Mouse (Mus musculus) midbrain, embryonic 12.5 days (tissue): ENCODE data around the gene Anks1b. TPM values are rescaled to one million over a fixed set of nuclear protein-coding genes. Genes with fewer than 3 reads are reported as not detected.

ENCODE experiments used
- ATAC-seq: fragments of 200-750 bp; cut with Nextera tagmentation; 2 replicates; pipeline ENCODE4 v1.8.0; 2017; ENCODE audit warnings: low read depth, moderate TSS enrichment, moderate library complexity; ENCODE audit not compliant: low FRiP score
- H3K27ac ChIP-seq: fragments of 300-500 bp; sonication (generic); replicated peaks from 2 replicates; pipeline ENCODE4 v1.5.1; 2016; ENCODE audit warnings: mild to moderate bottlenecking
- H3K27me3 ChIP-seq: fragments of 300-500 bp; sonication (generic); 2 replicates; pipeline ENCODE4 v1.6.1; 2016; ENCODE audit warnings: mild to moderate bottlenecking
- H3K36me3 ChIP-seq: fragments of 300-500 bp; sonication (generic); 2 replicates; pipeline ENCODE4 v1.6.1; 2016
- H3K4me1 ChIP-seq: fragments of 300-500 bp; sonication (generic); 2 replicates; pipeline ENCODE4 v1.6.1; 2016
- H3K4me2 ChIP-seq: fragments of 300-500 bp; sonication (generic); replicated peaks from 2 replicates; pipeline ENCODE4 v1.6.1; 2016; ENCODE audit warnings: mild to moderate bottlenecking, moderate library complexity
- H3K4me3 ChIP-seq: fragments of 300-500 bp; sonication (generic); 2 replicates; pipeline ENCODE4 v1.5.1; 2016; ENCODE audit warnings: mild to moderate bottlenecking
- H3K9ac ChIP-seq: fragments of 300-500 bp; sonication (generic); replicated peaks from 2 replicates; pipeline ENCODE4 v1.6.1; 2016; ENCODE audit warnings: mild to moderate bottlenecking, moderate library complexity
- H3K9me3 ChIP-seq: fragments of 300-500 bp; sonication (generic); 2 replicates; pipeline ENCODE4 v1.6.1; 2016; ENCODE audit warnings: mild to moderate bottlenecking
- WGBS: fragments of 180-500 bp; shearing (Covaris S2); methylation state at CpG from one replicate; pipeline ENCODE4 v1.1.7; 2016; 5-methylcytosine and 5-hydroxymethylcytosine counted together
- polyA plus RNA-seq: library from polyadenylated mRNA; unstranded; fragments of >200 nt; fragmentation: Nextera tagmentation; extraction: Ambion mirVana; gene quantifications from 2 replicates; pipeline ENCODE4 v1.2.1, GENCODE M21; 2016

The Anks1b gene
- polyA plus RNA-seq, 1 experiment from 2014 or later = 11.9 TPM

- H3K4me1 ChIP-seq = no peaks in the 10 kb centered on the region
- no peak overlapping the region for H3K4me2 ChIP-seq
- no peaks in the 10 kb centered on the region for H3K36me3 ChIP-seq
- no peak overlapping the region for H3K9ac ChIP-seq
- H3K4me3 ChIP-seq = no peak overlapping the region
- WGBS = 76% methylated on average over 9 of the region's 9 CpGs
- no peak for ATAC-seq
- H3K9me3 ChIP-seq = no peaks in the 10 kb centered on the region
- no peaks in the 10 kb centered on the region for H3K27me3 ChIP-seq
- no peak overlapping the region for H3K27ac ChIP-seq
Measured at GRCm38 (mm10) chr10:90431974-90432373, 558.7 kb downstream of the Anks1b start.

GRCm38 (mm10) chr10:90432479-90432878 lies 559.2 kb downstream of the Anks1b start:
- ATAC-seq = no peak
- no peak overlapping the region for H3K9ac ChIP-seq
- H3K9me3 ChIP-seq = no peaks in the 10 kb centered on the region
- no peak overlapping the region for H3K4me3 ChIP-seq
- H3K36me3 ChIP-seq = no peaks in the 10 kb centered on the region
- WGBS = 72% methylated on average over 12 of the region's 12 CpGs
- H3K27me3 ChIP-seq = no peaks in the 10 kb centered on the region
- no peak overlapping the region for H3K27ac ChIP-seq
- H3K4me2 ChIP-seq = no peak overlapping the region
- no peaks in the 10 kb centered on the region for H3K4me1 ChIP-seq

GRCm38 (mm10) chr10:90441036-90441435 lies 567.7 kb downstream of the Anks1b start:
- Histone ChIP-seq H3K27me3 (no peaks in the 10 kb centered on the region), H3K4me1 (no peaks in the 10 kb centered on the region), H3K9ac (no peak overlapping the region), H3K36me3 (no peaks in the 10 kb centered on the region), H3K4me3 (no peak overlapping the region), H3K4me2 (no peak overlapping the region), H3K9me3 (no peaks in the 10 kb centered on the region), H3K27ac (no peak overlapping the region)
- WGBS = 89% methylated on average over 4 of the region's 4 CpGs
- ATAC-seq = no peak

- Histone ChIP-seq H3K36me3 (no peaks in the 10 kb centered on the region), H3K9ac (no peak overlapping the region), H3K4me3 (no peak overlapping the region), H3K27me3 (no peaks in the 10 kb centered on the region), H3K9me3 (no peaks in the 10 kb centered on the region), H3K4me2 (no peak overlapping the region), H3K27ac (no peak overlapping the region), H3K4me1 (no peaks in the 10 kb centered on the region)
- ATAC-seq = no peak
- WGBS = 63% methylated on average over 1 of the region's 1 CpGs
Measured at GRCm38 (mm10) chr10:90441656-90442055, 568.3 kb downstream of the Anks1b start.

GRCm38 (mm10) chr10:90464906-90465305 lies 591.6 kb downstream of the Anks1b start:
- Histone ChIP-seq H3K27ac (no peak overlapping the region), H3K36me3 (no peaks in the 10 kb centered on the region), H3K4me2 (no peak overlapping the region), H3K4me3 (no peak overlapping the region), H3K4me1 (no peaks in the 10 kb centered on the region), H3K9ac (no peak overlapping the region), H3K27me3 (peaks cover 39% of the 10 kb centered on the region), H3K9me3 (no peaks in the 10 kb centered on the region)
- ATAC-seq = no peak
- WGBS = 66% methylated on average over 2 of the region's 2 CpGs

GRCm38 (mm10) chr10:90465426-90465825 lies 592.1 kb downstream of the Anks1b start:
- H3K9ac ChIP-seq = no peak overlapping the region
- no peaks in the 10 kb centered on the region for H3K36me3 ChIP-seq
- WGBS = 86% methylated on average over 6 of the region's 6 CpGs
- no peak overlapping the region for H3K27ac ChIP-seq
- no peak overlapping the region for H3K4me3 ChIP-seq
- H3K4me1 ChIP-seq = no peaks in the 10 kb centered on the region
- H3K27me3 ChIP-seq = peaks cover 43% of the 10 kb centered on the region
- ATAC-seq = no peak
- H3K9me3 ChIP-seq = no peaks in the 10 kb centered on the region
- no peak overlapping the region for H3K4me2 ChIP-seq

- peaks cover 49% of the 10 kb centered on the region for H3K27me3 ChIP-seq
- no peaks in the 10 kb centered on the region for H3K36me3 ChIP-seq
- H3K27ac ChIP-seq = no peak overlapping the region
- whole genome bisulfite sequencing = 13% methylated on average over 1 of the region's 1 CpGs
- no peak overlapping the region for H3K4me3 ChIP-seq
- no peak overlapping the region for H3K9ac ChIP-seq
- ATAC-seq = no peak
- no peaks in the 10 kb centered on the region for H3K9me3 ChIP-seq
- no peak overlapping the region for H3K4me2 ChIP-seq
- H3K4me1 ChIP-seq = no peaks in the 10 kb centered on the region
Measured at GRCm38 (mm10) chr10:90467546-90467945, 594.2 kb downstream of the Anks1b start.

GRCm38 (mm10) chr10:90493436-90493835 lies 620.1 kb downstream of the Anks1b start:
- WGBS = 84% methylated on average over 7 of the region's 7 CpGs
- 0 out of 2 replicates have a peak, but pooled peaks cover 5% of the 10 kb centered on the region for H3K4me1 ChIP-seq
- no peak for ATAC-seq

GRCm38 (mm10) chr10:90493996-90494642 lies 620.8 kb downstream of the Anks1b start:
- H3K27me3 ChIP-seq = no peaks in the 10 kb centered on the region
- no peak for ATAC-seq
- WGBS = 63% methylated on average over 3 of the region's 3 CpGs

More at GRCm38 (mm10) chr10:90493436-90493835, 620.1 kb downstream of the Anks1b start:
- no peaks in the 10 kb centered on the region for H3K27me3 ChIP-seq
- no peak overlapping the region for H3K4me2 ChIP-seq
- no peak overlapping the region for H3K27ac ChIP-seq
- no peaks in the 10 kb centered on the region for H3K9me3 ChIP-seq
- no peaks in the 10 kb centered on the region for H3K36me3 ChIP-seq
- no peak overlapping the region for H3K9ac ChIP-seq
- H3K4me3 ChIP-seq = no peak overlapping the region

GRCm38 (mm10) chr10:90494981-90495516 lies 621.7 kb downstream of the Anks1b start:
- no peak overlapping the region for H3K9ac ChIP-seq
- 0 out of 2 replicates have a peak, but pooled peaks cover 5% of the 10 kb centered on the region for H3K4me1 ChIP-seq
- ATAC-seq = no peak
- H3K27me3 ChIP-seq = no peaks in the 10 kb centered on the region
- no peak overlapping the region for H3K27ac ChIP-seq
- no peak overlapping the region for H3K4me3 ChIP-seq
- H3K4me2 ChIP-seq = no peak overlapping the region
- no peaks in the 10 kb centered on the region for H3K36me3 ChIP-seq
- 76% methylated on average over 4 of the region's 4 CpGs for WGBS
- no peaks in the 10 kb centered on the region for H3K9me3 ChIP-seq

More at GRCm38 (mm10) chr10:90493996-90494642, 620.8 kb downstream of the Anks1b start:
- no peak overlapping the region for H3K27ac ChIP-seq
- no peak overlapping the region for H3K4me3 ChIP-seq
- H3K9me3 ChIP-seq = no peaks in the 10 kb centered on the region
- H3K9ac ChIP-seq = no peak overlapping the region
- H3K4me2 ChIP-seq = no peak overlapping the region
- H3K4me1 ChIP-seq = 0 out of 2 replicates have a peak, but pooled peaks cover 5% of the 10 kb centered on the region
- no peaks in the 10 kb centered on the region for H3K36me3 ChIP-seq

GRCm38 (mm10) chr10:90507561-90507960 lies 634.3 kb downstream of the Anks1b start:
- ATAC-seq = no peak
- Histone ChIP-seq H3K27me3 (no peaks in the 10 kb centered on the region), H3K9ac (no peak overlapping the region), H3K4me2 (no peak overlapping the region), H3K4me1 (no peaks in the 10 kb centered on the region), H3K4me3 (no peak overlapping the region), H3K27ac (no peak overlapping the region), H3K36me3 (no peaks in the 10 kb centered on the region), H3K9me3 (0 out of 2 replicates have a peak, but pooled peaks cover 3% of the 10 kb centered on the region)
- WGBS = 50% methylated on average over 1 of the region's 1 CpGs

- Histone ChIP-seq H3K36me3 (no peaks in the 10 kb centered on the region), H3K4me1 (no peaks in the 10 kb centered on the region), H3K9ac (no peak overlapping the region), H3K27ac (no peak overlapping the region), H3K4me3 (no peak overlapping the region), H3K27me3 (no peaks in the 10 kb centered on the region), H3K4me2 (no peak overlapping the region), H3K9me3 (no peaks in the 10 kb centered on the region)
- WGBS = 90% methylated on average over 9 of the region's 9 CpGs
- no peak for ATAC-seq
Measured at GRCm38 (mm10) chr10:90512801-90513200, 639.5 kb downstream of the Anks1b start.
